8 mouse cellular contexts compared by ENCODE assay signal in the genomic region with DNA sequence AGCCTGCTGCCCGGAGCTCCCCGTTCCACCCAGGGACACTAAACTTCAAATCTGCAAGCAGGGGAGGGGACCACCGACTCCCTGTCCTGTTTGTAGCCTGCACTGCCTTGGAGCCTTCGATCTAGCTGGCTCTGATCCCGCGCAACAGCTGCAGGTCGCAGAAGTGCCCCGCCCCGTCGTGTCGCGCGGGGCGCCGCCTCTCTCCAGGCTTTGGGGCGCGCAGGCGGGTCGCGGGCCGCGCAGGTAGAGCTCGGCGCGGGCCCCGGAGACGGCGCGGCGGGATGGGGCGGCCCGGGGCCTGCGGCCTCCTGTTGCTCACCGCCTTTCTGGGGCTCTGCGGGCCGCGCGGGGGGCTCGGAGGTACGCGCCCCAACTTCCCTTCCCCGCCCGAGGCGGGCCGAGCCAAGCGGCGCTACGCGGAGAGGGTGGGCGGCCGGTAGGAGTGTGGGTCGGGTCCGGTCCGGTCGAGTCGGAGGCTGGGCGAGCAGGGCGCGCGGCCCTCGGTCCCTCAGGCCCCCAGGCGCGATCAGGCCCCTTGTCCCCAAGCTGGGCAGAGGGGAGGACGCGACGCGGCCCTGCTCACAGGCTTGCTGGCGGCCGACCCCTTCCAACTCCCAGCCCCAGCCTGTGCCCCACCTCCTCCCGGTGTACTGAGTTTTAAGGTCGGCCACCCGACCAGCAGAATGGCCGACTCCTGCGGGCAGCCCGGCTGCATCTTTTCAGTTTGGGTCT. TPM values are rescaled to one million over a fixed set of nuclear protein-coding genes. Genes with fewer than 3 reads are reported as not detected.
DNase-seq lines count a peak whose midpoint lies in the region; ATAC-seq and TF ChIP-seq lines count a peak whose summit lies in the region.

TSS of gene BC067074 (plus strand) at position 185 of the 732 bp plus-strand sequence.

- H3K27ac ChIP-seq in embryonic facial prominence, embryonic 13.5 days: peak within 1 kb of the TSS; percentile 76
- H3K27ac ChIP-seq in hindbrain, embryonic 11.5 days (ENCODE audit: low read depth, low read length): no peak within 1 kb of the TSS
- H3K27ac ChIP-seq in liver, embryonic 11.5 days (ENCODE audit: low read depth, low read length): no peak within 1 kb of the TSS
- H3K27ac ChIP-seq in neural tube, embryonic 12.5 days: no peak within 1 kb of the TSS

- peak within 1 kb of the TSS; percentile 78 for H3K4me2 ChIP-seq in embryonic facial prominence, embryonic 13.5 days
- H3K4me2 ChIP-seq in hindbrain, embryonic 11.5 days (replicated peaks; ENCODE audit: low read depth, low read length): peak within 1 kb of the TSS; percentile 98
- H3K4me2 ChIP-seq in liver, embryonic 11.5 days: peak within 1 kb of the TSS; percentile 83
- H3K4me2 ChIP-seq in neural tube, embryonic 12.5 days (replicated peaks): peak within 1 kb of the TSS; percentile 98

- TF ChIP-seq POLR2A in lung, adult 2 months (IDR thresholded peaks at IDR 0.05; ENCODE audit: borderline replicate concordance, extremely low read depth, low read depth, low read length): no peak

- peak; percentile 28 for DNase-seq in lung, adult 2 months
- DNase-seq in lung, postnatal 25 days (ENCODE audit: low spot score): no peak
- peak; percentile 58 for DNase-seq in hindbrain, embryonic 11.5 days (ENCODE audit: low spot score)
- peak; percentile 52 for DNase-seq in liver, embryonic 11.5 days (ENCODE audit: low spot score)
- no peak for DNase-seq in natural killer cell, adult 2 months (ENCODE audit: low spot score in 2 of 2)
- DNase-seq in layer of hippocampus, adult 18-20 months (ENCODE audit: low spot score in 2 of 2): no peak

- H3K4me1 ChIP-seq in lung, adult 2 months (ENCODE audit: control insufficient read depth, insufficient read depth, low read length): no peaks in the 10 kb centered on the region; the same call in 1 of the 2 replicates
- H3K4me1 ChIP-seq in embryonic facial prominence, embryonic 13.5 days: peaks cover 39% of the 10 kb centered on the region
- no peaks in the 10 kb centered on the region for H3K4me1 ChIP-seq in hindbrain, embryonic 11.5 days (replicated peaks; ENCODE audit: control insufficient read depth, insufficient read depth, low read length)
- no peaks in the 10 kb centered on the region for H3K4me1 ChIP-seq in liver, embryonic 11.5 days (replicated peaks; ENCODE audit: control insufficient read depth, insufficient read depth, low read length)
- peaks cover 9% of the 10 kb centered on the region for H3K4me1 ChIP-seq in neural tube, embryonic 12.5 days

- TF ChIP-seq CTCF in lung, adult 2 months (IDR thresholded peaks at IDR 0.05; ENCODE audit: insufficient read depth, low read length): no peak

- ATAC-seq in embryonic facial prominence, embryonic 13.5 days (ENCODE audit: insufficient number of reproducible peaks, insufficient read depth, low FRiP score, low TSS enrichment, low read depth): peak; percentile 71
- ATAC-seq in hindbrain, embryonic 11.5 days (ENCODE audit: low FRiP score): peak; percentile 78
- peak; percentile 63 for ATAC-seq in liver, embryonic 11.5 days (replicated peaks; ENCODE audit: low FRiP score)
- ATAC-seq in neural tube, embryonic 12.5 days (ENCODE audit: low FRiP score, low read depth): peak; percentile 80

- H3K9me3 ChIP-seq in embryonic facial prominence, embryonic 13.5 days: no peaks in the 10 kb centered on the region
- no peaks in the 10 kb centered on the region for H3K9me3 ChIP-seq in hindbrain, embryonic 11.5 days (ENCODE audit: control insufficient read depth, low read length)
- no peaks in the 10 kb centered on the region for H3K9me3 ChIP-seq in liver, embryonic 11.5 days (ENCODE audit: control insufficient read depth, low read length)
- no peaks in the 10 kb centered on the region for H3K9me3 ChIP-seq in neural tube, embryonic 12.5 days

- H3K9ac ChIP-seq in embryonic facial prominence, embryonic 13.5 days: peak within 1 kb of the TSS; percentile 88
- peak within 1 kb of the TSS; percentile 77 for H3K9ac ChIP-seq in hindbrain, embryonic 11.5 days (ENCODE audit: low read depth, low read length)
- peak within 1 kb of the TSS; percentile 68 for H3K9ac ChIP-seq in liver, embryonic 11.5 days (ENCODE audit: low read depth, low read length)
- H3K9ac ChIP-seq in neural tube, embryonic 12.5 days: peak within 1 kb of the TSS; percentile 62

- no peaks in the 10 kb centered on the region for H3K36me3 ChIP-seq in embryonic facial prominence, embryonic 13.5 days
- no peaks in the 10 kb centered on the region for H3K36me3 ChIP-seq in hindbrain, embryonic 11.5 days (ENCODE audit: control insufficient read depth, insufficient read depth, low read length)
- no peaks in the 10 kb centered on the region for H3K36me3 ChIP-seq in liver, embryonic 11.5 days (ENCODE audit: control insufficient read depth, insufficient read depth, low read length)
- H3K36me3 ChIP-seq in neural tube, embryonic 12.5 days: no peaks in the 10 kb centered on the region

- H3K27me3 ChIP-seq in embryonic facial prominence, embryonic 13.5 days: 0 out of 2 replicates have a peak, but pooled peaks cover 2% of the 10 kb centered on the region
- peaks cover 6% of the 10 kb centered on the region; the same call in 1 of the 2 replicates for H3K27me3 ChIP-seq in hindbrain, embryonic 11.5 days (ENCODE audit: control insufficient read depth, insufficient read depth, low read length)
- H3K27me3 ChIP-seq in liver, embryonic 11.5 days (replicated peaks; ENCODE audit: control insufficient read depth, insufficient read depth, low read length): peaks cover 23% of the 10 kb centered on the region
- peaks cover 25% of the 10 kb centered on the region for H3K27me3 ChIP-seq in neural tube, embryonic 12.5 days (replicated peaks)

- 3% methylated on average over 73 of the region's 75 CpGs for WGBS in lung, adult 2 months
- under 1% methylated on average over 75 of the region's 75 CpGs for WGBS in embryonic facial prominence, embryonic 13.5 days
- 1% methylated on average over 68 of the region's 75 CpGs for WGBS in hindbrain, embryonic 11.5 days
- 4% methylated on average over 61 of the region's 75 CpGs for WGBS in liver, embryonic 11.5 days
- under 1% methylated on average over 73 of the region's 75 CpGs for WGBS in neural tube, embryonic 12.5 days

- H3K4me3 ChIP-seq in lung, adult 2 months (replicated peaks; ENCODE audit: extremely low read depth, low read depth, low read length): peak within 1 kb of the TSS; percentile 45
- peak within 1 kb of the TSS; percentile 67 for H3K4me3 ChIP-seq in embryonic facial prominence, embryonic 13.5 days
- peak within 1 kb of the TSS; percentile 62 for H3K4me3 ChIP-seq in hindbrain, embryonic 11.5 days (ENCODE audit: low read depth, low read length)
- peak within 1 kb of the TSS; percentile 57 for H3K4me3 ChIP-seq in liver, embryonic 11.5 days (ENCODE audit: low read depth, low read length)
- peak within 1 kb of the TSS; percentile 61 for H3K4me3 ChIP-seq in neural tube, embryonic 12.5 days

RNA-seq across cellular contexts. Expression of gene BC067074, which starts in this region (rescaled TPM):
- polyA plus RNA-seq in lung, adult 2 months (2012; rRNA removed): 4.2 and 6.2 TPM in 2 replicates
- 7.6 and 7.7 TPM in 2 replicates for polyA plus RNA-seq in embryonic facial prominence, embryonic 13.5 days (2015; fragmentation: Nextera tagmentation; extraction: Ambion mirVana)
- 1.9 and 2.2 TPM in 2 replicates for polyA plus RNA-seq in hindbrain, embryonic 11.5 days (2014; fragmentation: Nextera tagmentation; extraction: Ambion mirVana)
- 1.0 and 1.2 TPM in 2 replicates for polyA plus RNA-seq in liver, embryonic 11.5 days (2014; fragmentation: Nextera tagmentation; extraction: Ambion mirVana)
- 1.7 and 1.9 TPM in 2 replicates for polyA plus RNA-seq in neural tube, embryonic 12.5 days (2016; fragmentation: Nextera tagmentation; extraction: Ambion mirVana)
- 1 to 10 TPM; 1.0 to 1.3 TPM for total RNA-seq in layer of hippocampus, adult 18-20 months (2021)

Comparison
In these comparisons a context has a peak if more than half of its experiments do, and no peak if none do; other contexts are left out.
1. DNase-seq: peak in lung, adult 2 months (single experiment), hindbrain, embryonic 11.5 days (single experiment) and liver, embryonic 11.5 days (single experiment); none in lung, postnatal 25 days (single experiment), natural killer cell, adult 2 months (0 of 2) and layer of hippocampus, adult 18-20 months (0 of 2).
2. Peak in every context shown above with its lines, with median percentiles within 50 percentile points of each other: H3K4me3 ChIP-seq, ATAC-seq, H3K4me2 ChIP-seq and H3K9ac ChIP-seq.